Mouse (Mus musculus): ENCODE results near the gene Crocc2.

The Crocc2 gene

DNA sequence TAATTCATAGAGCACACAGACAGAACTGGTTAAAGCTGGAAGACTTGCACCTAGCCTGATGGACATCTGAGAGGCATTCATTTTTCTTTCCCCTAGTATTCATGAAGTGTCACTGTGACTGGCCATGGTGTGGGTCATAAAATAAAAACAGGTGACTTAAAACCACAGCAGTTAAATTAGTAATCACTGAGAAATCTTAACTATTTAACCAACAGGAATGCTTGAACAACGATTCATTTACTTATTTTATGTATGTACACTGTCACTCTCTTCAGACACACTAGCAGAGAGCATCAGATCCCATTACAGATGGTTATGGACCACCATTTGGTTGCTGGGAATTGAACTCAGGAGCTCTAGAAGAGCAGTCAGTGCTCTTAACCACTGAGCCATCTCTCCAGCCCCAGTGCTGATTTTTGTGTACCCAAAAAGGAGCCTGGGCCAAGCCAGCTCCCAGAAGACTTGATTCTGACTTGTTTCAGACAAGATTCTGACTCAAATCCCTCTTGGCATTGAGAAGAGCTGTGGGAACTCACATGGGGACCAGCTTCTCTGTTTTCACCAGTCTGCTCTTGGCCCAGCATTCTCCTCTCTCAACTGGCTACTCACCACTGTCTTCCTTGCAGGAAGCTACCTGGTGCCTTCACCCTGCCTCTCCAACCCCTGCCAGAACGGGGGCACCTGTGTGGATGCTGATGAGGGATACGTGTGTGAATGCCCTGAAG, 102.2 kb downstream of the Crocc2 start:
- no peak for DNase-seq (ENCODE audit: low spot score in 2 of 2)

DNA sequence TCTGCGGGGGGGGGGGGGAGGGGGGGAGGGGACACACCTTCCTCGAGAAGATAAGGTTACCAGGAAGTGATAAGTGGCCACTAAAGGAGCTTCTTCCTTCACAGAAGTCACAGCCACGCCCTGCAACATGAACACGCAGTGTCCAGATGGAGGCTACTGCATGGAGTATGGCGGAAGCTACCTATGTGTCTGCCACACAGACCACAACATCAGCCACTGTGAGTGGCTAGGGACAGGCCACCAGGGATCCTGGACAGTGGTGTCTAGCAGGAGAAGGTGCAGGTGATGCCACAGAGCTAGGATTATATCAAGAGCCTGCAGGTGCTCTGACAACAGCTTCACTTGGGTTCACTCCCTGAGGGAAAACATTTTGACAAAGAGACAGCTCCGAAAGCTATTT, 103.2 kb downstream of the Crocc2 start:
- no peak for DNase-seq (ENCODE audit: low spot score in 2 of 2)

DNA sequence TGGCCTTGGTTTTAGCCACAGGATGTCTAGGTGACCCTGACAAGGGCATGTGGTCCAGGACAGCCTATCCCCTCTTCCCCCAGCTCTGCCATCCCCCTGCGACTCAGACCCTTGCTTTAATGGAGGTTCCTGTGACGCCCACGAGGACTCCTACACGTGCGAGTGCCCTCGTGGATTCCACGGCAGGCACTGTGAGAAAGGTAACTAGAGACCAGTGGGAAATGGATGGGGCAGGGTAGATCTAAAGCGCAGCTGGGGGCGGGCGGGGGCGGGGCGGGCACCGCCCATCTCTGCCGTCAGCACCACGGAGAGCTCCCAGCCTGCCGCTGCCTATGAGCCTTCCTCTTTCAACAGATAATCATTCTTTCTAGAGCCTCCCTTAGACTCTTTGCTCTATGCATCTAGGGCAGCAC, 103.9 kb downstream of the Crocc2 start:
- DNase-seq (ENCODE audit: low spot score in 2 of 2): no peak

DNA sequence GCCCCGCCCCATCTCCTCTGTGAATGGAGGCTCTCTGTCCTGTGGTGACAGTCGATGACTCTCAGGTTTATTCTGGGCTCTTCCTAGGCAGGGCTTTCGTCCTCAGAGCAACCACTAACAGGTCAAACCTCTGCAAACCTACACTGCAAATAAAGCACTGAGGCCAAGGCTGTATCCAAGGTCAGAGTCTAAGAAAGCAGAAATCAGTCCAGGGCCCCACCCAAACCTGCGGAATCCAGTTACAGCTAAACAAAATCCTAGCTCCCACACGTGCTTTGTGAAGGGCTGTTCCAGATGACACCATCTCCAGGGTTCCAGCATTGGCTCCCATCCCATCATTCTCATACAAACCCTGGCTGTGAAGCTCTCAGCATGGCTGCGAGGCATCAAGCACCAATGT, 107.0 kb downstream of the Crocc2 start:
- DNase-seq (ENCODE audit: low spot score in 2 of 2): no peak

DNA sequence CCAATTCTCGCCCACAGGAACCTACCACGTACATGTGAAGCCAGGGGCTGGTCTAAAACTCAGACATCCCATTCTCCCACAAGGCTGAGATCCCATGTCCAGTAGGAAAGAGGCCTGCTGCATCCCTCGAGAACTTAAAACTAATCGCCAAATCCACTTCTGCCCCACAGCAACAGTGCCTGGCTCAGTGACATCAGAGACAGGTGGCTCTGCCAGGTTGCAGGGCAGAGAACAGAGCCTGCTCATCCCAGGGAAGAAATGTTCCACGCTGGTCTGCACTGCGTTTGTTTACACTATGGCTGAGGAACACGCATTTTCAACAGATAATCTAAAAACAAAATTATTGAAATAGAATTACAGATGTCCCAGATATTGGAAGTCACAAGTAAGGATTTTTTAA, 108.5 kb downstream of the Crocc2 start:
- DNase-seq (ENCODE audit: low spot score in 2 of 2): no peak

Data from spleen, postnatal 36 days (tissue).